Mouse (Mus musculus): ENCODE measurements at regions not wholly inside any gene's neighbourhood (a gene's known extent, or its start where the extent isn't known, plus 50 kb on each side); places are given as distances from the start of the nearest gene placed in this dataset.

- no peak for TF ChIP-seq CTCF (IDR thresholded peaks at IDR 0.05; ENCODE audit: low read depth)
- TF ChIP-seq EP300 (IDR thresholded peaks at IDR 0.05; ENCODE audit: low read depth) = no peak
Observed at GRCm38 (mm10) chr2:171867550-171867949, 175.7 kb downstream of the Cbln4 start.

Measured in liver, embryonic 14.5 days (tissue).